Mouse (Mus musculus): ENCODE data around the gene Cpa1. TPM values are rescaled to one million over a fixed set of nuclear protein-coding genes. Genes with fewer than 3 reads are reported as not detected.

Gene Cpa1
- polyA plus RNA-seq, 1 experiment from 2014 or later, result 732 TPM

DNA sequence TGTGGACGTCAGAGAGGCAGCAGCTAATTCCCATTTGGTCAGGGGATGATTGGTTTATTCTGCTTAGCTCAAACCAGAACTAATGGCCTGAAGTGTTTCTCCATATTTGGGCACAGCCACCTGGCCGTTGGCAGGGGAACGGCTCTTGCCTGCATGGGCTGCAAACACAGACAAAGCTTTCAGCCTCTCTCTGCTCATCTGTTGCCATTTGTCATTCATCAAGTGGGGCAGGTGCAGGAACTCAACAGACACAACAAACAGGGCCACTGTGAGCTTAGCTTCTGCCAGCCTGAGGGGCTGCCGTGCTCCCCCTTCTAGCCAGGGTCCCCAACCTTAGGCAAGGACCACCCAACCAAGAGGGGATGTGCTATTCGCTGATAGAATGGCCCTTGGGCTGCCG is 10.9 kb upstream of the Cpa1 start:
- 19% methylated on average over 6 of the region's 6 CpGs for WGBS
- H3K9ac ChIP-seq, result no peak overlapping the region
- no peak overlapping the region for H3K27ac ChIP-seq
- H3K4me1 ChIP-seq, result peaks cover 8% of the 10 kb centered on the region; the same call in 1 of the 2 replicates
- H3K9me3 ChIP-seq, result no peaks in the 10 kb centered on the region
- H3K27me3 ChIP-seq (replicated peaks), result no peaks in the 10 kb centered on the region
- ATAC-seq (ENCODE audit: insufficient read depth, low FRiP score, low read depth), result 0 out of 2 replicates have a peak, but pooled peaks have one; percentile 29
- H3K36me3 ChIP-seq, result no peaks in the 10 kb centered on the region
- H3K4me3 ChIP-seq (replicated peaks), result no peak overlapping the region
- H3K4me2 ChIP-seq, result no peak overlapping the region

DNA sequence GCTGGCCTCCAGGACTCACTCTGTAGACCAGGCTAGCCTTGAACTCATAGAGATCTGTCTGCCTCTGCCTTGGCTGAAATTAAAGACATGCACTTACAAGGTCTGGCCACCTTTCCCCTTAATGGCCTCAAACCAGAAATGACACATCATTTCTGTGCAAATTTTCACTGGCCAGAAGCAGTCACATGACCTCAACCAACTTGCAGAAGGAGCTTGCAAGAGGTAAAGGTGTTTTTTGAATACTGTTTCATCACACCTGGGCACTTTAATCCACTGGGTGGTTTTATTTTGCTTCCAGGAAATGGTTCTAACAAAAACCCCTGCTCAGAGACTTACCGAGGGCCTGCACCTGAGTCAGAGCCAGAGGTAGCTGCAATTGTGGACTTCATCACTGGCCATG is 9.0 kb upstream of the Cpa1 start:
- Histone ChIP-seq H3K36me3 (no peaks in the 10 kb centered on the region), H3K9me3 (no peaks in the 10 kb centered on the region), H3K4me1 (peaks cover 8% of the 10 kb centered on the region; the same call in 1 of the 2 replicates), H3K4me2 (no peak overlapping the region), H3K27me3 (replicated peaks) (no peaks in the 10 kb centered on the region), H3K9ac (no peak overlapping the region), H3K4me3 (replicated peaks) (no peak overlapping the region), H3K27ac (no peak overlapping the region)
- ATAC-seq (ENCODE audit: insufficient read depth, low FRiP score, low read depth), result no peak
- 80% methylated on average over 1 of the region's 1 CpGs for WGBS

GRCm38 (mm10) chr6:30635361-30635862 is 3.6 kb upstream of the Cpa1 start:
- WGBS, result 37% methylated on average over 8 of the region's 8 CpGs
- ATAC-seq (ENCODE audit: insufficient read depth, low FRiP score, low read depth), result no peak
- Histone ChIP-seq H3K27ac (peak overlapping the region; percentile 77), H3K9ac (no peak overlapping the region), H3K4me1 (peaks cover 23% of the 10 kb centered on the region), H3K4me3 (replicated peaks) (no peak overlapping the region), H3K27me3 (replicated peaks) (no peaks in the 10 kb centered on the region), H3K9me3 (no peaks in the 10 kb centered on the region), H3K4me2 (no peak overlapping the region), H3K36me3 (no peaks in the 10 kb centered on the region)

GRCm38 (mm10) chr6:30636186-30636842 is 2.7 kb upstream of the Cpa1 start:
- no peaks in the 10 kb centered on the region for H3K27me3 ChIP-seq (replicated peaks)
- peak overlapping the region; percentile 76 for H3K27ac ChIP-seq
- no peak for ATAC-seq (ENCODE audit: insufficient read depth, low FRiP score, low read depth)
- no peak overlapping the region for H3K4me3 ChIP-seq (replicated peaks)
- peaks cover 23% of the 10 kb centered on the region for H3K4me1 ChIP-seq
- no peak overlapping the region for H3K9ac ChIP-seq
- H3K9me3 ChIP-seq, result no peaks in the 10 kb centered on the region
- no peak overlapping the region for H3K4me2 ChIP-seq
- 32% methylated on average over 4 of the region's 4 CpGs for WGBS
- no peaks in the 10 kb centered on the region for H3K36me3 ChIP-seq

DNA sequence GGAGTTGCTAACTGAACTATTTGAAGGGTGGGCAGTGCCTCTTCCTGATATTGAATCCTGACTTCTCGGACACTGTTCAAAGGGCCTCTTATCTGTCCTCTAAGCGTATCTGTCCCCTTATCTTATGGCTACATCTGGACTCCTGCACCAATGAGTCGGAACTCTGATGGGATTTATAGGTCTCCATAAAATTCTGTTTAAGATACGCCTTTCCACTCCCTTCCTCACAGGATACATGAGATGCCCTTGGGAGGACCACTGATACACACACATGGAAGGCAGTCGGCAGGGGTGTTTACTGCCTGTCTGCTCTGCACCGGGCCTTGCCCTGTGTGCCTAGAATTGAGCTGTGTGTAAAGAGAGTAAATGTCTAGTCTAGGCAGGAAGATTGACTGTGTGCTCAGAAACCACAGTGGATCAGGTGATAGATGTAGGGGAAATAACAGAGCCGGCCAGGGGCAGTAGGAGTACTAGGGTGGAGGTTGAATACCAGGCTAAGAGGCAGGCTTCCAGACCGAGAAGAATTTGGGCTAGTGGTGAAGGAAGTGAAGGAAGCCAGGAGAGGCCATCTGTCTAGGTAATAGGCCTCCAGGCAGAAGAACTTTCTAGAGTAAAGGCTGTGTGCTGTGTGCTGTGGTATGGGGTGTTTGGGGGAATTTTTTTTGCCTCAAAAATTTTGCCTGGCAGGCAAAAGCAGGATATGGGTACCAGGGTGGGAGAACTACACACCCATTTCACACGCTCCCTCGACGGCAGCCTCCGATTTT is 4.9 kb downstream of the Cpa1 start:
- Histone ChIP-seq H3K4me1 (no peaks in the 10 kb centered on the region), H3K36me3 (no peaks in the 10 kb centered on the region), H3K9me3 (no peaks in the 10 kb centered on the region), H3K4me2 (no peak overlapping the region), H3K4me3 (replicated peaks) (no peak overlapping the region), H3K27me3 (replicated peaks) (no peaks in the 10 kb centered on the region), H3K9ac (no peak overlapping the region), H3K27ac (no peak overlapping the region)
- no peak for ATAC-seq (ENCODE audit: insufficient read depth, low FRiP score, low read depth)
- 62% methylated on average over 12 of the region's 12 CpGs for WGBS

- Histone ChIP-seq H3K4me2 (no peak overlapping the region), H3K36me3 (no peaks in the 10 kb centered on the region), H3K27me3 (replicated peaks) (no peaks in the 10 kb centered on the region), H3K27ac (no peak overlapping the region), H3K9me3 (no peaks in the 10 kb centered on the region), H3K9ac (no peak overlapping the region), H3K4me1 (0 out of 2 replicates have a peak, but pooled peaks cover 2% of the 10 kb centered on the region), H3K4me3 (replicated peaks) (no peak overlapping the region)
- ATAC-seq (ENCODE audit: insufficient read depth, low FRiP score, low read depth), result no peak
- WGBS, result 80% methylated on average over 3 of the region's 3 CpGs
Measured at GRCm38 (mm10) chr6:30644462-30644861, 5.4 kb downstream of the Cpa1 start.

- 0 out of 2 replicates have a peak, but pooled peaks cover 6% of the 10 kb centered on the region for H3K4me1 ChIP-seq
- H3K9ac ChIP-seq, result no peak overlapping the region
- no peaks in the 10 kb centered on the region for H3K27me3 ChIP-seq (replicated peaks)
- no peaks in the 10 kb centered on the region for H3K36me3 ChIP-seq
- H3K27ac ChIP-seq, result no peak overlapping the region
- H3K4me3 ChIP-seq (replicated peaks), result no peak overlapping the region
- no peak overlapping the region for H3K4me2 ChIP-seq
- no peaks in the 10 kb centered on the region for H3K9me3 ChIP-seq
- WGBS, result 77% methylated on average over 6 of the region's 6 CpGs
- ATAC-seq (ENCODE audit: insufficient read depth, low FRiP score, low read depth), result no peak
Measured at GRCm38 (mm10) chr6:30645379-30645778, 6.4 kb downstream of the Cpa1 start.

DNA sequence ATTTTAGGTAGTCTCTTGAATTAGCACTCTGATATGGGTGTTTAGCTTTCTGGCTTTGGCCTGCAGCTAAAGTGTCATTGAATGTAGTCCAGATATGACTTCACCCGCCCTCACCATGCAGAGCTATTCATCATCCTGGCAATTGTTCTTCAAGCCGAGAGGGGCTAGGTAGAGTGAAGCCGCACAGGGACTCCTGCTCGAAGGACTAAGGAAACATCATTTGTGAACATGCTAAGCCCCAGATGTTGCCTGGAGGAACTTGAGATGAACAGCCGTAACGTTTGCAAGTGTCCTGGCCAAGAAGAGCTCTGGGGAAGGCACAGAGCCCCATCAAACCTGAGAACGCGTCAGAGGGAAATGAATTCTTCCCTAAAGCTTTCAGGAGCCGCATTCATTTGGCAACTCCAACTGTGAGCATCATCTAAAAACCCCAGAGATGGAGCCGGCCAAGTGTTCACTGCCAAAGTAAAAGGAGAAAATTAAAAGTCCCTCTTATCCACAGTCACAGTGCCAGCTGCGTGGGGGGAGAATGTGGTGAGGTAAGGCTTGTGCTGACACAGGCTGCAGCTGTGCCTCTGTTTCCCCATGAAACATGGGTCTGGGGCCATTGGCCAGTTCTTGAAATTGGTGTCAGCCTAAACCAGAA is 10.8 kb downstream of the Cpa1 start:
- Histone ChIP-seq H3K4me2 (no peak overlapping the region), H3K27me3 (replicated peaks) (no peaks in the 10 kb centered on the region), H3K36me3 (no peaks in the 10 kb centered on the region), H3K9me3 (no peaks in the 10 kb centered on the region), H3K27ac (peak overlapping the region; percentile 55), H3K4me3 (replicated peaks) (no peak overlapping the region), H3K9ac (no peak overlapping the region), H3K4me1 (0 out of 2 replicates have a peak, but pooled peaks cover 10% of the 10 kb centered on the region)
- ATAC-seq (ENCODE audit: insufficient read depth, low FRiP score, low read depth), result no peak
- WGBS, result 52% methylated on average over 11 of the region's 11 CpGs

GRCm38 (mm10) chr6:30652425-30653188 is 13.6 kb downstream of the Cpa1 start:
- no peak overlapping the region for H3K4me2 ChIP-seq
- H3K36me3 ChIP-seq, result no peaks in the 10 kb centered on the region
- 0 out of 2 replicates have a peak, but pooled peaks cover 14% of the 10 kb centered on the region for H3K4me1 ChIP-seq
- WGBS, result 42% methylated on average over 9 of the region's 9 CpGs
- no peak for ATAC-seq (ENCODE audit: insufficient read depth, low FRiP score, low read depth)
- H3K27ac ChIP-seq, result peak overlapping the region; percentile 72
- no peak overlapping the region for H3K4me3 ChIP-seq (replicated peaks)
- no peak overlapping the region for H3K9ac ChIP-seq
- no peaks in the 10 kb centered on the region for H3K27me3 ChIP-seq (replicated peaks)
- no peaks in the 10 kb centered on the region for H3K9me3 ChIP-seq

GRCm38 (mm10) chr6:30653518-30653917 is 14.5 kb downstream of the Cpa1 start:
- WGBS, result 58% methylated on average over 6 of the region's 6 CpGs
- no peak for ATAC-seq (ENCODE audit: insufficient read depth, low FRiP score, low read depth)
- Histone ChIP-seq H3K27me3 (replicated peaks) (no peaks in the 10 kb centered on the region), H3K36me3 (no peaks in the 10 kb centered on the region), H3K4me3 (replicated peaks) (no peak overlapping the region), H3K4me2 (no peak overlapping the region), H3K9me3 (no peaks in the 10 kb centered on the region), H3K9ac (no peak overlapping the region), H3K4me1 (0 out of 2 replicates have a peak, but pooled peaks cover 14% of the 10 kb centered on the region), H3K27ac (peak overlapping the region; percentile 72)

GRCm38 (mm10) chr6:30654402-30654859 is 15.4 kb downstream of the Cpa1 start:
- 60% methylated on average over 6 of the region's 6 CpGs for WGBS
- Histone ChIP-seq H3K36me3 (no peaks in the 10 kb centered on the region), H3K4me2 (no peak overlapping the region), H3K4me1 (0 out of 2 replicates have a peak, but pooled peaks cover 12% of the 10 kb centered on the region), H3K27me3 (replicated peaks) (no peaks in the 10 kb centered on the region), H3K9ac (no peak overlapping the region), H3K4me3 (replicated peaks) (no peak overlapping the region), H3K9me3 (no peaks in the 10 kb centered on the region), H3K27ac (peak overlapping the region; percentile 72)
- no peak for ATAC-seq (ENCODE audit: insufficient read depth, low FRiP score, low read depth)

Data from stomach, embryonic 15.5 days (tissue).